Mouse (Mus musculus) forelimb bud, embryonic 11.5 days (tissue): ENCODE data around the gene Jrkl.

Source experiments
- DNase-seq: peaks from one replicate; pipeline ENCODE4 v3.0.0-alpha.2; 2012; ENCODE audit warnings: low read depth, low spot score

The Jrkl gene

GRCm38 (mm10) chr9:13245481-13245880 lies at the start of gene Jrkl:
TSS of gene Jrkl (minus strand) at chr9:13245829.
- peak; percentile 18 for DNase-seq

DNA sequence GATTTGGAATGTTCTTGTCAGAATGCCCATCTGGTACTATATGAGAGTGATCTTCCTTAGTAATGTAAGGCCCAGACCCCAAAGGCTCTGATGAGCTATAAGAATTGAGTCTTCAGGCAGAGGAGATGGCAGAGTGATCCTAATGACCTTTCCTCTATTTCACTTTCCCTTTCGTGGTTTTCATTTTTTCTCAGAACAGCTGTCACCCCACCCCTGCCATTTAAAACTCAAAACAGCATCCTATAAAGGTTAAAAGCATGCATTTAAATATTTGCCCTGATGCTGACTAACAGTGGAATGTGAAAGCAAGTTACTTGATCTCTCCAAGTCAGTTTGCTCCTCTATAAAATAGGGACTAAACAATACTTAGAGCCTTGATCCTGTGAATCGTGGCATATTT lies 41.9 kb upstream of the Jrkl start:
- no peak for DNase-seq

DNA sequence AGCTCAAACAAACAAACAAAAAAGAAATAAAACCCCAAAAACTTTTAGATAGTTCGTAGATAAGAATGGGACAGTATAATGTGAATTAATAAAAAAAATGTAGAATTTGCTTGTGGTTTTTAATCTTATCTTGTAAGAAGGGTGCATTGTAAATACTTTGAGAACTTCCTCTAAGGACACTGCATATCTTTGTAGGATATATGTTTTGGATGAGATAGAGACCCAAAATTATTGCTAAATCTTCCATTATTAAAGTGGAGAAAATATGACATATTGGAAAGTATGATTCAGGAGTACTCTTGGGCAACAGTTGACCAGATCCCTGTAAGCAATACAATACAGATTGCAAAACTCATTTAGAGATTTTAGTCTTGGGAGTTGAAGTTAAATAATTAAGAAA lies 27.6 kb upstream of the Jrkl start:
- DNase-seq = no peak

- no peak for DNase-seq
These were observed 15.4 kb upstream of the Jrkl start for GRCm38 (mm10) chr9:13260980-13261379.

DNA sequence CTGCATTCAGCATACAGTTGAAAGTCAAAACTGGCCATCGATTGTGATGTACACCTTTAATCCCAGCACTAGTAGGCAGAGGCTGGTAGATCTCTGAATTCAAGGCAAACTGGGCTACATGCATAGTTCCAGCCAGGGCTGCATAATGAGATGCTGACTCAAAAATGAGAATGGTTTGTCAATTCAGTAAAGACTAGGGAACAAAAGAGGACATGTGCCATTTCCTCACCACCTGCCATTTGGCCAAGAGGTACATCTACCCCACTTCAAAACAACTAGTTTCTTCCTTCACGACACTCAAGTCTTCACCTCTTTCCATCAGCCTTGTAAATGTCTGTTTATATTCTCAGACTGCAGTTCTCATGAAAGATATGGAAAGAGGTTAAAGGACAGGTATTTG lies 12.5 kb upstream of the Jrkl start:
- DNase-seq = no peak

GRCm38 (mm10) chr9:13256726-13257125 lies 11.1 kb upstream of the Jrkl start:
- DNase-seq = no peak

- no peak for DNase-seq
These were observed 5.6 kb upstream of the Jrkl start for GRCm38 (mm10) chr9:13251251-13251650.

GRCm38 (mm10) chr9:13248104-13248503 lies 2.5 kb upstream of the Jrkl start:
- DNase-seq = no peak

- peak; percentile 88 for DNase-seq
These were observed 1.4 kb upstream of the Jrkl start, which contains the start of gene Ccdc82 for GRCm38 (mm10) chr9:13246815-13247638. TSS of gene Ccdc82 (plus strand) at chr9:13246955.

GRCm38 (mm10) chr9:13242321-13242720 lies 3.3 kb downstream of the Jrkl start:
- DNase-seq = peak; percentile 16

- peak; percentile 67 for DNase-seq
These were observed 13.9 kb downstream of the Jrkl start for GRCm38 (mm10) chr9:13231545-13232216.

DNA sequence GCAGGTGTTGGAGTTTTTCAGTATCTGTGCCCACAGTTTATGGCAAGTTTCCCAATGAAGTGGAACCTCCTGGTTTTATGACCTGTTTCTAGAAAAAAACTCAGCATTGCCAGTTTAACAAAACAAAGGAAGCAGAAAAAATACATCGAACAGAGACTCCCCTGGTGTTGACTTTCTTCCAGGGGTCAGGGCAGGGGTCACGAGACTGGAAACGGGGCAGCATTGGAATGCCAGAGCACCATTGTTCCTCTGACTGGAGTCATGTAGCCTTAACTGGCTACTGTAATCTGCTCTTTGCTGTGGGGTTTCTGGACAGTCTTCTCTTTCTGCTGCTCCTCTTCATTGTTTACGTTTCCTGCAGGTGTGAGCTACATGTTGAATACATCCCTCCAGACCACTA lies 15.1 kb downstream of the Jrkl start:
- peak; percentile 16 for DNase-seq

DNA sequence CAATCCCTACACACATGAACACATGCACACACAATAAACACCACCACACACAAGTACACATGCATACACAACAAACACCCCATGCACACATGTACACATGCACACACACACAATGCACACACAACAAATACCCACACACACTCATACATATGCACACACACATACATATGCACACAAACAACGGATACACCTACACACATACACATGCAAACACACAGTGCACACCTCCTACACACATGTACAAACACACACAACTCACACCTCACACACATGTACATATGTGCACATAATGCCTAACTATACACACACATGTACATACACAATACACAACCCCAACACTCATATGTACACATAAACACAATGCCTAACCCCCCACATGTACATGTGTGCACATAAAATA lies 19.8 kb downstream of the Jrkl start:
- no peak for DNase-seq

DNA sequence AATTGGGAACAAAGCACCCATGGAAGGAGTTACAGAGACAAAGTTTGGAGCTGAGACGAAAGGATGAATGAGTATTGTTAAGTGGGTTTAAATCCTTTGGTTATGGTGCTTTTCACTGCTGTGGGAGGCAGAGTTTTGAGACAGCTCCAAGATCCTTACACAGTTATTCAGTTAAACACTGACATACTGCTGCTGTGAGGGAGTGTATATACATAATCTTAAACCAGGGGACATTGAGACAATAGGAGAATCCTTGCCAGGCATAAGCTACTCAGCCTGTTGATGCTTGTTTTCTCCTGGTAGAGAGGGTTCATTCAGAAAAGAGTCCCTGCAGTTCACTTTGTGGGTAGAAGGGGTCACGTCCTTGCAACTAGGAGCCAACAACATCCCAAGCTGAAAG lies 39.3 kb downstream of the Jrkl start:
- no peak for DNase-seq

- no peak for DNase-seq
These were observed 41.9 kb downstream of the Jrkl start for GRCm38 (mm10) chr9:13203681-13204080.

GRCm38 (mm10) chr9:13203109-13203508 lies 42.5 kb downstream of the Jrkl start:
- DNase-seq = no peak

- no peak for DNase-seq
These were observed 45.5 kb downstream of the Jrkl start for GRCm38 (mm10) chr9:13200079-13200478.

- peak; percentile 40 for DNase-seq
These were observed 49.9 kb downstream of the Jrkl start for GRCm38 (mm10) chr9:13195762-13196161.

DNA sequence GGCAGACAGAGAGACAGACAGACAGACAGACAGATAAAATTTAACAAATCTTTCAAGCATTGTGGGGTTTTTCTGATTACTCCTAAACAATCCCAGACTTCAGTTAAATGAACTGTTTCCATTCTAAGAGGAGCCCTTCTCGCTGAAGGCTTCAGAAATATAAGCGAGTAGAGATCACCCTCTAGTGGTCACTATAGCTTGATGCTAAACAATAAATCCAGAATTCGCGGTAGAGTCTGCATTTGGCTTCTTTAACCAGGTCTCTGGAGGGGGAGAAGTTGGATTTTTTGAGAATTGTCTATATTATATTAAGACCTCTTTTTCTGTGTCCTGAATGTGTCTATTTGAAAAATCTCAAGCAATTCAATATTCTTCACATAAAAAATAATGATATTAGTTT lies 50.4 kb downstream of the Jrkl start:
- peak; percentile 77 for DNase-seq

GRCm38 (mm10) chr9:13194619-13195018 lies 51.0 kb downstream of the Jrkl start:
- DNase-seq = no peak
